Mouse (Mus musculus): ENCODE measurements around the gene Sfmbt2.

- TF ChIP-seq CTCF (IDR thresholded peaks at IDR 0.05; ENCODE audit: low read depth), result no peak
- no peak for TF ChIP-seq EP300 (IDR thresholded peaks at IDR 0.05; ENCODE audit: low read depth)
Measured at GRCm38 (mm10) chr2:10437290-10437689, 67.0 kb downstream of the Sfmbt2 start.
